Mouse (Mus musculus) spleen, adult 2 months (tissue): Measurements from ENCODE around the gene Fam229b. TPM values are rescaled to one million over a fixed set of nuclear protein-coding genes. Genes with fewer than 3 reads are reported as not detected.

ENCODE experiments used
- DNase-seq, 2 experiments: peaks; one replicate each; pipeline versions ENCODE4 v3.0.0 to v3.0.0-alpha.2; 2012 to 2021; ENCODE audit warnings: low spot score in 2 of 2, low read depth in 1 of 2
- H3K27ac ChIP-seq: fragments of 200-500 bp; 2 replicates; pipeline ENCODE4 v1.5.1; 2012; ENCODE audit warnings: low read length, inconsistent platforms; ENCODE audit not compliant: insufficient read depth
- H3K27me3 ChIP-seq: fragments of 200-500 bp; 2 replicates; pipeline ENCODE4 v1.6.1; 2012; ENCODE audit warnings: mild to moderate bottlenecking, moderate library complexity, low read length, inconsistent platforms; ENCODE audit not compliant: control insufficient read depth, insufficient read depth
- H3K36me3 ChIP-seq: fragments of 200-500 bp; 2 replicates; pipeline ENCODE4 v1.6.1; 2012; ENCODE audit warnings: mild to moderate bottlenecking, low read length, inconsistent platforms; ENCODE audit not compliant: control insufficient read depth, insufficient read depth
- H3K4me1 ChIP-seq: fragments of 200-500 bp; 2 replicates; pipeline ENCODE4 v1.6.1; 2011; ENCODE audit warnings: inconsistent platforms; ENCODE audit not compliant: control insufficient read depth, insufficient read depth, insufficient read length
- H3K4me3 ChIP-seq: fragments of 200-500 bp; 2 replicates; pipeline ENCODE4 v1.5.1; 2011; ENCODE audit warnings: mild to moderate bottlenecking, inconsistent platforms; ENCODE audit not compliant: insufficient read depth, insufficient read length; ENCODE audit errors: extremely low read depth
- CTCF ChIP-seq: fragments of 200-500 bp; IDR thresholded peaks from 2 replicates; pipeline ENCODE4 v1.5.1; 2011; ENCODE audit warnings: mild to moderate bottlenecking, inconsistent platforms; ENCODE audit not compliant: insufficient read depth, insufficient read length, insufficient replicate concordance; ENCODE audit errors: extremely low read depth
- POLR2A ChIP-seq: fragments of 200-500 bp; IDR thresholded peaks from 2 replicates; pipeline ENCODE4 v1.6.1; 2011; ENCODE audit warnings: low read depth, low read length, inconsistent platforms
- WGBS: fragments of 180-500 bp; shearing (Covaris S2); methylation state at CpG from one replicate; pipeline ENCODE4 v1.1.7; 2018; 5-methylcytosine and 5-hydroxymethylcytosine counted together
- polyA plus RNA-seq: library from polyadenylated mRNA; depleted of rRNA; stranded (reverse); fragments of >200 nt; gene quantifications from 2 replicates; pipeline ENCODE4 v1.2.3, GENCODE M21; 2012

Fam229b gene
- polyA plus RNA-seq, 1 experiment = 0.33 TPM

DNA sequence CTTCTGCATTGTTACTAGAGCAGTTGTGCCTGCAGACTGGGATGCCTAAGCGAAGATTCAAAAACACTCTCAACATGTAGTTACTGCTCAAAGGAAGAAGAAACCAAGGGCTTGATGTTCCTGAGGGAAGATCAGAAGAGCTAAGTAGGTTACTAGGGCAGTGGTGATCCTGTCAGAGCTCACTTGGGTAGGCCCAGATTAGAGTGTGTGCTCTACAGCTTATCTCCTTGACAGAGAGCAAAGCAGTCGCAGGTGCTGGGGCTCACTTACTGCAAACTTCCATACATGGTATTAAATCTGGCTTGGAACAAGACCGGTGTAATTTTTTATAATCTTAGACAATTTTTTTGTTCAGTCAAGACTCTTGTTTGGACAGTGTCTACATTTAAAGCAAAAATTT lies 4.1 kb upstream of the Fam229b start:
- TF ChIP-seq POLR2A = no peak
- no peak for TF ChIP-seq CTCF
- H3K4me1 ChIP-seq = no peaks in the 10 kb centered on the region
- no peak overlapping the region for H3K27ac ChIP-seq
- WGBS = 82% methylated on average over 3 of the region's 3 CpGs
- H3K4me3 ChIP-seq = no peak overlapping the region
- peaks cover 6% of the 10 kb centered on the region for H3K36me3 ChIP-seq
- DNase-seq = no peak
- no peaks in the 10 kb centered on the region for H3K27me3 ChIP-seq

- Histone ChIP-seq H3K4me3 (no peak overlapping the region), H3K27ac (no peak overlapping the region), H3K27me3 (no peaks in the 10 kb centered on the region), H3K36me3 (no peaks in the 10 kb centered on the region), H3K4me1 (no peaks in the 10 kb centered on the region)
- no peak for DNase-seq
- 34% methylated on average over 4 of the region's 4 CpGs for WGBS
- no peak for TF ChIP-seq POLR2A
- TF ChIP-seq CTCF = no peak
Observed at GRCm38 (mm10) chr10:39121412-39121811, 12.3 kb downstream of the Fam229b start.

DNA sequence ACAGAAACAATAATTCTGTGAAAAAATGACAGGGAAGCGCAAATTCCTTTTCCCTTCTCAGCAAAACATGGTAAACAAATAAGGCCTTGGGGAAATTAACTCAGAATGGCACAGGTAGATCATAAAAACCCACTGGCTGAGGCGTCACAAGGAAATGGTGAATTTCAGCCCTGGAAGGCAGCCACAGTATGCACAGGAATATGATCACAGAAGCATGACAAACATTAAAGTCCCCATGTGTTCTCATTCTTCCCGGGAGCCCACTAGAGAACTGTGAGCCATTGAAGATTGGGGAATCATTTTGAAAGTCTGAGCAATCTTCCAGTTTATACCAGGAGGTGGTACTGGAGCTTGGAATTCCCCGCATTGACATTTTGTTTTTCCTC lies 24.2 kb downstream of the Fam229b start:
- no peak for DNase-seq
- Histone ChIP-seq H3K27me3 (no peaks in the 10 kb centered on the region), H3K4me1 (no peaks in the 10 kb centered on the region), H3K4me3 (no peak overlapping the region), H3K36me3 (no peaks in the 10 kb centered on the region), H3K27ac (no peak overlapping the region)
- no peak for TF ChIP-seq POLR2A
- TF ChIP-seq CTCF = no peak
- WGBS = 83% methylated on average over 4 of the region's 4 CpGs

DNA sequence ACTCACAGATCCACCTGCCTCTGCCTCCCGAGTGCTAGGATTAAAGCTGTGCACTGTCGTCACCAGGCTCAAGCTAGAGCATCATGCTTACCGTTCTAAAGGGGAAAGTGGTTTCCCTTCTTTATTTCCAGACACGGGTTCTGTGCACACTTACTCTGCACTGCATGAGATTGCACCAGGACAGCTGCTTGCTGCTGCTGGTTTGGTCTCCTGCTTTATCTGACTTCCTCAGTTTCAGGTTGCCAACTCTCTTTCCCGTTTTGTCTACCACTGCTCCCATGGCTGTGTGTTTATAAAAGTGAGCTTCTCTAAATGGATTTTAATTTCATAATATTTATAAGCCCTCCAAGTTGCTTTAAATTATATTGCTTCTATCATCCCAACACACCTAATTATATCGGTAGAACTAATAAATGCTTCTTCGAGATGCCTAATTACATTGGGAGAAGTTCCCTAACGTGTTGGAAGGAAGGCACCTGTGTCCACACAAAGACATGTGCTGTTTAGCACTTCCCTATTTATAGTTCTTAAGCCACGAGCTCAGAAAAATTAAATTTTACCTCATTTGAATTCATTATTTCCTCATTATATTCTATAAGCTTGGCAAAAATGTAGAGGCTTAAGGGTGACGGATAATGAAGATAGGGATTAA lies 24.8 kb downstream of the Fam229b start:
- 34% methylated on average over 10 of the region's 10 CpGs for WGBS
- DNase-seq = no peak
- no peak overlapping the region for H3K4me3 ChIP-seq

GRCm38 (mm10) chr10:39106935-39107334 lies 26.8 kb downstream of the Fam229b start:
- Histone ChIP-seq H3K4me1 (no peaks in the 10 kb centered on the region), H3K27ac (no peak overlapping the region), H3K36me3 (no peaks in the 10 kb centered on the region), H3K27me3 (no peaks in the 10 kb centered on the region), H3K4me3 (no peak overlapping the region)
- no peak for TF ChIP-seq CTCF
- no peak for TF ChIP-seq POLR2A
- DNase-seq = no peak
- WGBS = 93% methylated on average over 4 of the region's 4 CpGs

More for the DNA sequence above, 24.8 kb downstream of the Fam229b start:
- Histone ChIP-seq H3K4me1 (no peaks in the 10 kb centered on the region), H3K36me3 (no peaks in the 10 kb centered on the region), H3K27me3 (no peaks in the 10 kb centered on the region), H3K27ac (no peak overlapping the region)
- TF ChIP-seq CTCF (no peak), POLR2A (no peak)

DNA sequence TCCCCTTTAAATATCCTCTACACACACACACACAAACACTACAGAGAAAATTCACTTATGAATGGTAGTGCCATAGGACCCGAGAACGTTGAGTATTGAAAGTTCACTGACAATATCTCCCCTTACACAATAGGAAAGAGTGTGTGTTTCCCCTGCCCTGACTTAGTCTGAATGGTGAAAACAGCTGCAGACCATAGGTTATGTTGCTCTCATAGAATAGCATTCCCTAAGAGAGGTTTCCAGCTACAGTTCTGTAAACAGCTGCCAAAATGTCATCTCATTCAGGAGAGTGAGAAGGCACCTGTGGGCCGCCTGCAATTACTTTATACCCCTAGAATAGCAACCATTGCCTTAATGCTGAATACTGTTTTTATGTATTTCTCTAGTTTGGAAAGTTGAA lies 27.3 kb downstream of the Fam229b start:
- Histone ChIP-seq H3K4me3 (no peak overlapping the region), H3K4me1 (no peaks in the 10 kb centered on the region), H3K36me3 (no peaks in the 10 kb centered on the region), H3K27ac (no peak overlapping the region), H3K27me3 (no peaks in the 10 kb centered on the region)
- WGBS = 86% methylated on average over 3 of the region's 3 CpGs
- DNase-seq = no peak
- TF ChIP-seq POLR2A = no peak
- no peak for TF ChIP-seq CTCF

DNA sequence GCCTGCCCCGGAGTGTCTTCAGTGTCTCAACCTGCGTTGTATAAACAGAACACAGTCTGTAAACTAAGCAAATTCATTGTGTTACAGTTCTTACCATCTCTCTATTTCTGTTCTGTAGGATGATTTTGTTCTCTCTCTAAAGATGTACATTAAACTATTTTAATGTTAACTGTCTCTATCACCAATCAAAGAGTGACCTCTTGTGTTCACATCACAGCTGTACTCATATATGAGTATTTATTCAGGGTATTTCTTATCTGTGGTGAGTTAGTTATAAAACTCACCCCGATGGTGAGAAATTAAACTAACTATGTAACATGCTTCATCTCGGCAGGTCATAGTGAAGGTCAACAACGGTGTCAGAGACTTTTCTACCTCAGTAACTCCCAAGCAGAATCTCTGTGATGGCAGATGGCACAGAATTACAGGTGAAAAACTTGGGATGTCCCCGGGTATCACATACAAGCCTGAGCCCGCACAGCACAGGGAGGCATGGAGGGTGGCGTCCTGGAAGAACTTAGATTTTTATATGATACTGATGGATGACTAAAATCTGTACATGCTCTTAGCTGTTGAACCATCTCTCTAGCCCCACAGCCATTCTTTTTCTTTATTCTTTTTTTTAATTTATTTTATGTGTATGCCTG lies 28.8 kb downstream of the Fam229b start:
- no peaks in the 10 kb centered on the region for H3K27me3 ChIP-seq
- no peaks in the 10 kb centered on the region for H3K36me3 ChIP-seq
- H3K27ac ChIP-seq = no peak overlapping the region
- no peak for TF ChIP-seq POLR2A
- TF ChIP-seq CTCF = no peak
- WGBS = 93% methylated on average over 8 of the region's 8 CpGs
- DNase-seq = no peak
- no peaks in the 10 kb centered on the region for H3K4me1 ChIP-seq
- no peak overlapping the region; the same call in 1 of the 2 replicates for H3K4me3 ChIP-seq
